Mouse (Mus musculus) heart, adult 9 months (tissue): ENCODE measurements around the gene Cdk5rap3.

ENCODE experiments used
- DNase-seq, 2 experiments: peaks; one replicate each; pipeline ENCODE4 v3.0.0; 2022; ENCODE audit warnings: low spot score in 2 of 2

The Cdk5rap3 gene

GRCm38 (mm10) chr11:96895886-96896285, 20.4 kb downstream of the Cdk5rap3 start:
- no peak for DNase-seq

GRCm38 (mm10) chr11:96893203-96893842, 23.0 kb downstream of the Cdk5rap3 start:
- no peak for DNase-seq

- no peak for DNase-seq
These were observed 24.3 kb downstream of the Cdk5rap3 start for GRCm38 (mm10) chr11:96891784-96892527.

- no peak for DNase-seq
These were observed 29.3 kb downstream of the Cdk5rap3 start for GRCm38 (mm10) chr11:96886942-96887546.

GRCm38 (mm10) chr11:96885901-96886340, 30.4 kb downstream of the Cdk5rap3 start:
- no peak for DNase-seq

GRCm38 (mm10) chr11:96880296-96880695, 36.0 kb downstream of the Cdk5rap3 start:
- DNase-seq = no peak

- DNase-seq = no peak
These were observed 36.9 kb downstream of the Cdk5rap3 start for GRCm38 (mm10) chr11:96879359-96879758.

- no peak for DNase-seq
These were observed 37.6 kb downstream of the Cdk5rap3 start for GRCm38 (mm10) chr11:96878715-96879114.

- DNase-seq = no peak
These were observed 39.2 kb downstream of the Cdk5rap3 start for GRCm38 (mm10) chr11:96877071-96877470.

GRCm38 (mm10) chr11:96876300-96877040, 39.8 kb downstream of the Cdk5rap3 start:
- no peak for DNase-seq

- peak in 1 of 2 experiments; percentile 29 for DNase-seq
These were observed 40.6 kb downstream of the Cdk5rap3 start for GRCm38 (mm10) chr11:96875745-96876144.

- no peak for DNase-seq
These were observed 41.0 kb downstream of the Cdk5rap3 start for GRCm38 (mm10) chr11:96875270-96875669.

- DNase-seq = no peak
These were observed 42.6 kb downstream of the Cdk5rap3 start for GRCm38 (mm10) chr11:96873601-96874140.

- no peak for DNase-seq
These were observed 43.6 kb downstream of the Cdk5rap3 start for GRCm38 (mm10) chr11:96872441-96873379.

- DNase-seq = peak in 1 of 2 experiments; percentile 56
These were observed 49.1 kb downstream of the Cdk5rap3 start for GRCm38 (mm10) chr11:96867149-96867548.

- DNase-seq = peak; percentile 29 to 32
These were observed 52.9 kb downstream of the Cdk5rap3 start for GRCm38 (mm10) chr11:96863206-96863995.

GRCm38 (mm10) chr11:96862534-96862933, 53.8 kb downstream of the Cdk5rap3 start:
- no peak for DNase-seq

GRCm38 (mm10) chr11:96861878-96862289, 54.4 kb downstream of the Cdk5rap3 start:
- peak; percentile 91 to 93 for DNase-seq

GRCm38 (mm10) chr11:96861446-96861845, 54.9 kb downstream of the Cdk5rap3 start:
- DNase-seq = peak; percentile 77 to 79

- peak; percentile 80 to 87 for DNase-seq
These were observed 55.7 kb downstream of the Cdk5rap3 start for GRCm38 (mm10) chr11:96860564-96860963.
